Mouse (Mus musculus) liver, embryonic 15.5 days (tissue): ENCODE results near the gene Tmem175. TPM values are rescaled to one million over a fixed set of nuclear protein-coding genes. Genes with fewer than 3 reads are reported as not detected.
"Not testable (repeated sequence)": the region's sequence is repeated elsewhere in the genome, so short reads cannot be mapped to it uniquely, and the experiment has no call there.

Experiments used
- ATAC-seq: fragments of 200-750 bp; cut with Nextera tagmentation; 2 replicates; pipeline ENCODE4 v1.8.0; 2017; ENCODE audit warnings: moderate number of reproducible peaks, mild to moderate bottlenecking, moderate library complexity; ENCODE audit not compliant: insufficient read depth
- H3K27ac ChIP-seq: fragments of 300-500 bp; sonication (generic); replicated peaks from 2 replicates; pipeline ENCODE4 v1.5.1; 2015; ENCODE audit warnings: mild to moderate bottlenecking, inconsistent platforms
- H3K27me3 ChIP-seq: fragments of 300-500 bp; sonication (generic); 2 replicates; pipeline ENCODE4 v1.6.1; 2015; ENCODE audit warnings: mild to moderate bottlenecking, inconsistent platforms
- H3K36me3 ChIP-seq: fragments of 300-500 bp; sonication (generic); replicated peaks from 2 replicates; pipeline ENCODE4 v1.6.1; 2015; ENCODE audit warnings: moderate library complexity, mild to moderate bottlenecking, inconsistent platforms
- H3K4me1 ChIP-seq: fragments of 300-500 bp; sonication (generic); replicated peaks from 2 replicates; pipeline ENCODE4 v1.6.1; 2015; ENCODE audit warnings: inconsistent platforms
- H3K4me2 ChIP-seq: fragments of 300-500 bp; sonication (generic); 2 replicates; pipeline ENCODE4 v1.6.1; 2015; ENCODE audit warnings: moderate library complexity, mild to moderate bottlenecking, inconsistent platforms
- H3K4me3 ChIP-seq: fragments of 300-500 bp; sonication (generic); replicated peaks from 2 replicates; pipeline ENCODE4 v1.5.1; 2015; ENCODE audit warnings: mild to moderate bottlenecking, inconsistent platforms
- H3K9ac ChIP-seq: fragments of 300-500 bp; sonication (generic); 2 replicates; pipeline ENCODE4 v1.6.1; 2015; ENCODE audit warnings: moderate library complexity, mild to moderate bottlenecking, inconsistent platforms
- H3K9me3 ChIP-seq: fragments of 300-500 bp; sonication (generic); replicated peaks from 2 replicates; pipeline ENCODE4 v1.6.1; 2016; ENCODE audit warnings: inconsistent platforms
- WGBS: fragments of 180-500 bp; shearing (Covaris S2); methylation state at CpG from one replicate; pipeline ENCODE4 v1.1.7; 2015; ENCODE audit warnings: mixed read lengths; ENCODE audit not compliant: insufficient replicate concordance; 5-methylcytosine and 5-hydroxymethylcytosine counted together
- polyA plus RNA-seq: library from polyadenylated mRNA; unstranded; fragments of >200 nt; fragmentation: Nextera tagmentation; extraction: Ambion mirVana; gene quantifications from 2 replicates; pipeline ENCODE4 v1.2.1, GENCODE M21; 2015

Gene Tmem175
- polyA plus RNA-seq = 10.5 and 11.9 TPM in 2 replicates

DNA sequence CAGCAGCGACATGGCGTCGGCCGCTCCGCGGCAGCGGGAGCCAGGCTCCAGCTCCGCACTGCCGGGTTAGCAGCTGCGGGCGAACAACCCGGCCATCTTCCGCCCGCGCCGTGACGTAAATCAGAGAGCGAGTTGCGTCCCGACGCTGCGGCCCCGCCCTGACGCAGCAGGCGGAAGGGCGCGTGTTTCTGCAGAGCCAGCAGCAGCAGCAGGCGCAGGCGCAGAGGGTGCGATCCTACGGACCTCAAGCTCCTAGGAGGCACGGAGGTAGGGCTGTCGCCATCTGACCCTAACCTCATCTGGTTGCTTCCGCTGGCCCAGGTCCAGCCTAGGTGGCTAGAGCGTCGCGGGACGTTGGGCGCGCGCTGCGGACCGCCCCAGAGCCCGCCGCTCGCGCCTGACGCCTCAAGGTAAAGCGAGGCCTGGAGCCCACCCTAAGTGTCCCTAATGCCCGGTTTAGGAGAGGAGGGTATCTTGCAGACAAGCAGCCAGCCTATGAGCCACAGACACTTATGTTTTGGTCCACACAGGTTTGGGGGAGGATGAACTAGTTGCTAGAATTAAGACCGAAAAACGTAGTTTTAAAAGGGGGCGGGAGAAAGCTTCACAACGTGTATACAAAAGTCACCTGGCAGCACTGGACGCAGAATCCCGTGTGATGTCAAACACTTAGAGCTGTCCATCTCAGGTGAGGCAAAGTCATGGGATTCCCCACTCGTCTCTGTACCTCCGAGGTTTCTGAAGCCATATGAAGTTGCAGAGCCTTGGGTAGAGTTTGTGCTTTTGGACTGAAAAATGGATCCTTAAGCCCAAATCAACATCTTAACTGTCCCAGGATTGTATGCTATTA lies at the start of gene Tmem175, which contains the start of gene Gak:
Gene Tmem175 (plus strand): TSS at position 137 of the 850 bp plus-strand sequence.
Gene Gak (minus strand): TSS at position 122 of the 850 bp plus-strand sequence.
- no peaks in the 10 kb centered on the region for H3K9me3 ChIP-seq
- H3K4me2 ChIP-seq = peak within 1 kb of the TSS; percentile 94
- peak; percentile 95 for ATAC-seq
- peak within 1 kb of the TSS; percentile 89 for H3K27ac ChIP-seq
- H3K27me3 ChIP-seq = no peaks in the 10 kb centered on the region
- H3K36me3 ChIP-seq = no peaks in the 10 kb centered on the region
- peak within 1 kb of the TSS; percentile 90 for H3K4me3 ChIP-seq
- H3K9ac ChIP-seq = peak within 1 kb of the TSS; percentile 92
- peaks cover 44% of the 10 kb centered on the region for H3K4me1 ChIP-seq
- WGBS = under 1% methylated on average over 58 of the region's 58 CpGs

DNA sequence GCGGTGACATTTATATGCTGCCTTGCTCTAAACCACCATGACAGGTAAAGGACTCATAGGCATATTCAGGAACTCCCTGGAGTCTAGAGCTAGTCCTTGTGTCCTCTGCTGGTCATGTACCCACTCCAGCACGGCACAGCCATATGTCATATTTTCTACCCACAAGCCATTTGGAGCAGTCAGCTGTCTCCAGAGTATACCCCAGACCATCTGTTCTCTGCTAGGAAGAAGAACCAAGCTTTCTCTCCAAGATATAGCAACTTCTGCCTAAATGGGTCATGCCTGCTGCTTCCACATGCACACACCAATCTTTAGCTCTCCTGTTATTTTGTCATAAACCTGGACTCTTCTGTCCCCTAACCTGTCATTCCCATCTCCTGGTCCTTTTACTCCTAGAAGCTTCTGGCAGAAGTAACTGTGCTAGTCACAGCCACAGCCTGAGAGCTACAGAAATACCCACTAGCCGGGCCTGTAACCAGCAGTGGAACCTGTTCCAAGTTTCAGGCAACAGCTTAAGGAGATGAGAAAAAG lies 48.1 kb upstream of the Tmem175 start:
- Histone ChIP-seq H3K4me1 (no peaks in the 10 kb centered on the region), H3K27ac (no peak overlapping the region), H3K9me3 (no peaks in the 10 kb centered on the region), H3K4me2 (no peak overlapping the region), H3K27me3 (no peaks in the 10 kb centered on the region), H3K4me3 (no peak overlapping the region), H3K9ac (no peak overlapping the region), H3K36me3 (peaks cover 91% of the 10 kb centered on the region)
- no peak for ATAC-seq
- 80% methylated on average over 3 of the region's 3 CpGs for WGBS

DNA sequence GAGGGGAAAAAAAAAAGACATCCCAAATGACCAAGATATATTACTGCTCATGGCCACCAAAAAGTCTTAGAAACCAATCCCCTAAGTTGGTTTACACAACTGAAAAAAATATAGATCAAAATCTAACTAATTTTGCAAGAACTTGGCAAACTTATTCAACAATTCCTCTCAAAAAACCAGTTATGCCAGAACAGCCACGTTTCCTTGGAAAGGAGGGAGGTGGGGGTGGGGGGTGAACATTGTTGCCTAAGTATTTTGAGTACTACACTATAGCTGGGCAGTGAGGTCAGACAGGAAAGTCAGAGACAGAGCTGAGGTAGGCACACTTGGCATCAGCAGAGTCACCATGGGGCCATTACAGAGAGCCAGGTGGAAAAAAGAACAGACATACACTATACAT lies 29.6 kb upstream of the Tmem175 start:
- no peak overlapping the region for H3K27ac ChIP-seq
- no peaks in the 10 kb centered on the region for H3K27me3 ChIP-seq
- peaks cover 98% of the 10 kb centered on the region for H3K36me3 ChIP-seq
- H3K4me3 ChIP-seq = no peak overlapping the region
- H3K9ac ChIP-seq = no peak overlapping the region
- no peak overlapping the region for H3K4me2 ChIP-seq
- no peaks in the 10 kb centered on the region for H3K4me1 ChIP-seq
- 71% methylated on average over 1 of the region's 1 CpGs for WGBS
- ATAC-seq = no peak
- H3K9me3 ChIP-seq = no peaks in the 10 kb centered on the region

DNA sequence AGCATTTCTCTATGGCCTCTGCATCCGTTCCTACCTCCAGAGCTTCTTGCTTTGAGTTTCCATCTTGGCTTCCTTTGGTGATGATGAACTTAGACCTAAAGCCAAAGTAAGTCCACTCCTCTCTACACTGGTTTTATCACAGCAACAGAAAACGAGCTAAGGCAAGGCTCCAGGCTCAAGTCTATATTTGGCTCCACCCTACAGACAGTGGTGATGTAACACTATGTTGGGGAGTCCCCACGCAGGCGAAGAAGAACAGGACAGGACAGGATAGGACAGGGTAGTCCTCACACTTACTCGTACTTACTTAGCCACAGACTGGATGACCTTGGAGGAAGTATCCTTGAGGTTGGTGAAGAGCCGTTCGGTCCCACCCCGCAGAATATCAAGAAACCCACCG lies 27.0 kb upstream of the Tmem175 start:
- Histone ChIP-seq H3K4me3 (no peak overlapping the region), H3K9me3 (no peaks in the 10 kb centered on the region), H3K4me2 (no peak overlapping the region), H3K27me3 (no peaks in the 10 kb centered on the region), H3K4me1 (no peaks in the 10 kb centered on the region), H3K27ac (no peak overlapping the region), H3K9ac (no peak overlapping the region), H3K36me3 (peaks cover 98% of the 10 kb centered on the region)
- ATAC-seq = no peak
- whole genome bisulfite sequencing = 83% methylated on average over 9 of the region's 9 CpGs

DNA sequence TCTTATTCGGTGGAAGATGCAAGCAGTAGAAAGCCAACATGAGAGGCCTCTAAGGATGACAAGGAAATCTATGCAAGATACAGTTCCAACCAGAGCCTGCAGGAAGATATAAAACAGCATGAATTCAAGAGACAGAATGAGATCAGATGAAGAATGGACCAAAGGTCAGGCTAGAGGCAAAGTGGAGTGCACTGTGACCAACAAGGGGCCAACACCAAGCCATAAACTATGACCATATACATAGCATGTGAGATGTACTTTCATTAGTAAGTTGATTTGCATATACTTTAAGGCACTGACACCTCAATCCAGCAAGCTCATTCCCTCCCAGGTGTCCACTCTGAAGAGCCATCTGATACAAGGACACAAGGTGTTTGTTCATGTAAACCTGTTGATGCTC lies 19.1 kb upstream of the Tmem175 start:
- Histone ChIP-seq H3K27ac (no peak overlapping the region), H3K9me3 (no peaks in the 10 kb centered on the region), H3K4me3 (no peak overlapping the region), H3K4me2 (no peak overlapping the region), H3K9ac (no peak overlapping the region), H3K36me3 (peaks cover 96% of the 10 kb centered on the region), H3K27me3 (no peaks in the 10 kb centered on the region), H3K4me1 (no peaks in the 10 kb centered on the region)
- no peak for ATAC-seq
- 86% methylated on average over 1 of the region's 1 CpGs for WGBS

DNA sequence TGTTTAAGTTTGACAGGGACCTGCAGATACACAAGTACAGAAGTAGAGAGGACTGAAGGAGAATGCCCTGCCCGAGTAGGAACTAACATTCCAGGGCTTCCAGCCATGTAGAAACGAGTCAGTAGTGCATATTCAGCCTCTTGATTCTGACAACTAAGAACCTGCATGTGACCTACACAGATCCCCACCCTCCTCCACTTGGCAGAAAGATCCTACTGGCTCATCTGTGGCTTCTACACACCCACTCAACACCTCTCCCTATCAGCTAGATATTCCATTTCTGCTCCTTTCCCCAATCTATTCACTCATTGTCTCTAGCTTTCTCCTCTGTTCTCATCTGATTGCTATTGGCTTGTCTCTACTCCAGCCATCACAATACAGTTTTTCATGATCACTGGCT lies 7.7 kb upstream of the Tmem175 start:
- H3K36me3 ChIP-seq = peaks cover 71% of the 10 kb centered on the region
- H3K27me3 ChIP-seq = no peaks in the 10 kb centered on the region
- peaks cover 8% of the 10 kb centered on the region for H3K4me1 ChIP-seq
- no peak for ATAC-seq
- WGBS = 60% methylated on average over 2 of the region's 2 CpGs
- no peak overlapping the region for H3K4me2 ChIP-seq
- no peak overlapping the region for H3K9ac ChIP-seq
- H3K4me3 ChIP-seq = no peak overlapping the region
- H3K9me3 ChIP-seq = no peaks in the 10 kb centered on the region
- H3K27ac ChIP-seq = no peak overlapping the region

DNA sequence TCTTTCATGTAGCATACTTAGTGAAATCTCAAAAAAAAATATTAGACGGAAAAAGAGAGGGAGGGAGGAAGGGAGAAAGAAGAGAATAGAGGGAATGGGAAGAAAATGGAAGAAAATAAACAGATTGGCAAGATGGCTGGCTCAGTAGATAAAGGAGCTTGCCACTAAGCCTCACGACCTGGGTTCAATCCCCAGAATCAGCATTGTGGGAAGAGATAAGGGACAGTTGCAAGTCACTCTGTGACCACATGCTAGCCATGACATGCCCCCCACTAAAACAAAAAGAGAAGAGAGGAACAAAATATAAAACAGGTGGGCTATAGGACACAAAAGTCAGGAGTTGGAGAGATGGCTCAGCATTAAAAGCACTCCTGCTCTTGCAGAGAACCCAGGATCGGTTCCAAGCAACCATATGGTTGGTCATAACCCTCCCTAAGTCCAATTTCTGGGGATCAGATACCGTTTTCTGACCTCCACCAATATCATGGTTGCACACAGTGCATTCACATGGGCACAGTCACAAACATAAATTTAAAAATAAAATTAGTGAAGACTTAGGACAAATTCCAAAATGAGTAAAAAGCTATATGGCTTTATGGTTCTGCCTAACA lies 3.4 kb upstream of the Tmem175 start:
- H3K36me3 ChIP-seq = peaks cover 36% of the 10 kb centered on the region
- no peak overlapping the region for H3K9ac ChIP-seq
- 33% methylated on average over 4 of the region's 4 CpGs for WGBS
- no peak overlapping the region for H3K4me3 ChIP-seq
- H3K4me1 ChIP-seq = peaks cover 43% of the 10 kb centered on the region
- H3K27me3 ChIP-seq = no peaks in the 10 kb centered on the region
- H3K27ac ChIP-seq = no peak overlapping the region
- peak overlapping the region; percentile 2; the same call in 1 of the 2 replicates for H3K4me2 ChIP-seq
- no peak for ATAC-seq
- no peaks in the 10 kb centered on the region for H3K9me3 ChIP-seq

DNA sequence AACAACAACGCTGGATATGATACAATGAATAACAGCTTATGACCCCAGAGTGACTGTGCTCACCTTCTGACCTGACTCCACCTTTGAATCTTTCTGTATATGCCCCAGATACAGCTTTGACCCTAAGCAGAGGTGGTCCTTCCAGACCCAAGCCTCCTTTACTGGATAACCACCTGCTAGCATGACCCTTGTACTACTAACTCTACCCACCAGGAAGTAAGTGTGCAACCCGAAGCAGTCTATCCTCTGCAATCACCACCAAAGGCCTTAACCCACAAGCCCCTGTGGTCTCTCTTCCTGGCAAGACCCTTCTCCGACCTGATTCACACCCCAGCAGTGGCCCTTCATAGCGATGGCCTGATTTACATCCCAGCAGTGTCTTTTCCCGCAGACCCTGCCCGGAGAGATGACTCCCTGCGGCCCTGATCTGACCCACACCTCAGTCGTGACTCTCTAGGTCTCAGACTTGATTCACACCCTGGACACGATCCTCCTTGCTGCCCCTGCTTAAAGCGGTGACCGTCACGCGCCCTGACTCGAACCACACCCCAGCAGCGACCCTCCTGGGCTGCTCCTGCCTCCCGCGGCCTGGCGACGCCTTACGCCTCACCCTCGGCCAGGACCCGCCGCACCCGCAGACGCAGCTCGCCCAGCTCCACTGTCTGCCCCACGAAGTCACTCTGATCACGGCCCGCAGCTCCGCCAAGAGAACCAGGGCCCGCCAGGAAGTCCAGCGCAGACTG lies 508 bp upstream of the Tmem175 start:
- under 1% methylated on average over 32 of the region's 32 CpGs for WGBS
- H3K4me2 ChIP-seq = peak overlapping the region; percentile 94
- ATAC-seq = peak; percentile 84
- peak overlapping the region; percentile 90 for H3K4me3 ChIP-seq
- peak overlapping the region; percentile 89 for H3K27ac ChIP-seq
- H3K9me3 ChIP-seq = no peaks in the 10 kb centered on the region
- peaks cover 7% of the 10 kb centered on the region for H3K36me3 ChIP-seq
- H3K4me1 ChIP-seq = peaks cover 44% of the 10 kb centered on the region
- H3K9ac ChIP-seq = peak overlapping the region; percentile 92
- H3K27me3 ChIP-seq = no peaks in the 10 kb centered on the region

DNA sequence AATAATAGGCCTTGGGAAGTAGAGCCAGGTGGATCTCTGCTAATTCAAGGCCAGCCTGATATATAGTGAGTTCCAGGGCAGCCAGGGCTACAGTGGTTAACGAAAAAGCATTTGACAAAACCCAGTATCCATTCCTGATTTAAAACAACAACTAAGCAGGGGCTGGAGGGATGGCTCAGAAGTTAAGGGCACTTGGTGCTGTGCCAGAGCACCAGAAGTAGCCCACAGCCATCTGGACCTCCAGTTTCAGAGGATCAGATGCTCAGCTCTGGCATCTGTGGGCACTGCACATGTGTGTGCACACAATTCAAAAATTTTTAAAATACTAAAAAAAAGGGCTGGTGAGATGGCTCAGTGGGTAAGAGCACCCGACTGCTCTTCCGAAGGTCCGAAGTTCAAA lies 4.1 kb downstream of the Tmem175 start:
- Histone ChIP-seq H3K4me2 (no peak overlapping the region), H3K27ac (no peak overlapping the region), H3K27me3 (no peaks in the 10 kb centered on the region), H3K9me3 (no peaks in the 10 kb centered on the region), H3K36me3 (no peaks in the 10 kb centered on the region), H3K4me1 (peaks cover 18% of the 10 kb centered on the region), H3K4me3 (no peak overlapping the region), H3K9ac (no peak overlapping the region)
- 72% methylated on average over 4 of the region's 4 CpGs for WGBS
- ATAC-seq = no peak

DNA sequence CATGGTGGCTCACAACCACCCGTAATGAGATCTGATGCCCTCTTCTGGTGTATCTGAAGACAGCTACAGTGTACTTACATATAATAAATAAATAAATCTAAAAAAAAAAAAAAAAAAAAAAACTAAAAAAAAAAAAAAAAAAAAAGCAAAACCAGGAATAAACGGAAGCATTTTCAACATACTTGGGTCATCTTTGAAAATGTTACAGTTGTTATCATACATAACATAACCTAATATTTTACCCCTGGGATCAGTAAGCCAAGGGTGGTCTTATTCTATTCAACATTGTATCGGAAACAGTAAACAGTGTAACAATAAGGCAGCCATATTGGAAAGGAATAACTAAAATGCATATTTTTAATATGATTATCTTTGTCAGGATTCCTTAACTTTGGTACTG lies 4.5 kb downstream of the Tmem175 start:
- H3K9ac ChIP-seq, H3K4me3 ChIP-seq, H3K36me3 ChIP-seq, H3K9me3 ChIP-seq, H3K27ac ChIP-seq, H3K4me2 ChIP-seq, ATAC-seq, H3K27me3 ChIP-seq: not testable (repeated sequence)
- WGBS = 79% methylated on average over 3 of the region's 3 CpGs
- H3K4me1 ChIP-seq = peaks cover 15% of the 10 kb centered on the region

DNA sequence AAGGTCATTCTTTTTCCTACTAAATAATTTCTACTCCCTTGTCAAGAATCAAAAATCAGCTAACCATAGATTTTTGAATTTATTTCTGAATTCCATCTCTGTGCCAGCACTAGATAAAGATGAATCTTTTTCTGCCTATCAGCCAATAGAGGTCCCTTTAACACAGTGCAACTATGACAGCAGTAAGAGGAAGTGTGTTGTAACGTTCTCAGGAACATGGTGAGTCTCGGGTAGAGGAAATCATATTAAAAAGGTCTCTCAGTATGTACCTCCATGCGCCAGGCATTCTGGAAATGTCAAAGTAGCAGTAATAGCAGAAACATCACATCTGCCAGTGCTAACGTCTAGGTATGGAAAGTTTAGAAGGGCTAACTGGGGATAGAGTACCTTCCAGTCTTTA lies 6.6 kb downstream of the Tmem175 start:
- no peaks in the 10 kb centered on the region for H3K27me3 ChIP-seq
- H3K4me1 ChIP-seq = 0 out of 2 replicates have a peak, but pooled peaks cover 2% of the 10 kb centered on the region
- H3K4me3 ChIP-seq = no peak overlapping the region
- H3K27ac ChIP-seq = no peak overlapping the region
- no peaks in the 10 kb centered on the region; the same call in 1 of the 2 replicates for H3K36me3 ChIP-seq
- WGBS = 43% methylated on average over 4 of the region's 4 CpGs
- no peaks in the 10 kb centered on the region for H3K9me3 ChIP-seq
- no peak overlapping the region for H3K4me2 ChIP-seq
- no peak overlapping the region for H3K9ac ChIP-seq
- no peak for ATAC-seq
